Mouse (Mus musculus): ENCODE data around the gene Pcca. TPM values are rescaled to one million over a fixed set of nuclear protein-coding genes. Genes with fewer than 3 reads are reported as not detected.

Gene Pcca
- total and polyA plus RNA-seq, 2 experiments: 26.3 to 54.1 TPM

DNA sequence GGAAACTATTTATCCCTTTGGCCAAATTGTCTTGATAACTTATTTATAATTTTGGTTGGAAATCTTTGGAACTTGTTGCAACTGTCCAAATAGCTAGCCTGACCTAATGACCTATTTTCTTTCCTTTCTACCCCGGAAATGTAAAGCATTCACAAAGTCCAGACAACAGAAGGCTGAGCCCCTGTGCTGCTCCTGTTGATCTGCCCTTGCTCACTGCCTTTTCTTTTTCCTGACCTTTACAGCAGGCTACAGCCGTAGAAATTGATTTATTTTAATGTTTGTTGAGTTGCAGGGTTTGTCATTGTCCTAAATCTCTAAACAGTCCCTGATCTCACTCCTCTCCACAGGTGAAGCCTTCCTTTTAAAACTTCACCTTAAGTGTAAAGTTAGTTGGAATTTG lies 231.8 kb downstream of the Pcca start:
- 5% methylated on average over 2 of the region's 2 CpGs for WGBS
- Histone ChIP-seq H3K9ac (ENCODE audit: low read depth, low read length) (no peak overlapping the region), H3K27ac (replicated peaks; ENCODE audit: insufficient read depth, low read depth, low read length) (no peak overlapping the region), H3K36me3 (ENCODE audit: control insufficient read depth, insufficient read depth, low read length) (no peaks in the 10 kb centered on the region; the same call in 1 of the 2 replicates), H3K79me2 (ENCODE audit: control insufficient read depth, insufficient read depth, low read length) (no peaks in the 10 kb centered on the region), H3K4me3 (ENCODE audit: insufficient read depth, low read depth, low read length) (no peak overlapping the region), H3K4me1 (ENCODE audit: control insufficient read depth, insufficient read depth, low read length) (peaks cover 2% of the 10 kb centered on the region; the same call in 1 of the 2 replicates), H3K27me3 (ENCODE audit: control insufficient read depth, insufficient read depth, low read length) (no peaks in the 10 kb centered on the region)
- TF ChIP-seq CTCF (IDR thresholded peaks at IDR 0.05; ENCODE audit: low read depth, low read length): no peak
- TF ChIP-seq POLR2A (IDR thresholded peaks at IDR 0.05; ENCODE audit: extremely low read depth, insufficient read depth, low read length): no peak
- DNase-seq (ENCODE audit: extremely low read depth, low read depth, low spot score): peak; percentile 47

DNA sequence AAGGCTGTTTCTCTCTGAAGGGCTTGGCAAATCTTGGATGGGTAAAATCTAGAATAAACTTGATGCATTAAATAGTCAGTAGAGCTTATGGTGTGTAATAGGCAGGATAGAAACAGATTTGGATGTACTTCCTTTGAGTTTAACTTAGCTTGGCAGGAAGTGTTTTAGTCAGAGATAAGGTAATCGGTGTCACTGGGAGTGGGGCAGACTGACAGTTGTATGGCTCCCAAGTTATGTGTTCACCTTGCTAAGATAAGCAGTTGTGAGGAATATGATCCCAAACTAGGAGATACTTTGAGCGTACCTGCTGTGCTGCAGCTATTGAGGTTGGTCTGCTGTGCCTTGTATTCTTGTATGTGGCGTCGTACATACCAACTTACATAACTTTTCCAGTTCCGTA lies 232.3 kb downstream of the Pcca start:
- no peak overlapping the region for H3K4me3 ChIP-seq (ENCODE audit: insufficient read depth, low read depth, low read length)
- no peak for TF ChIP-seq POLR2A (IDR thresholded peaks at IDR 0.05; ENCODE audit: extremely low read depth, insufficient read depth, low read length)
- TF ChIP-seq CTCF (IDR thresholded peaks at IDR 0.05; ENCODE audit: low read depth, low read length): no peak
- H3K4me1 ChIP-seq (ENCODE audit: control insufficient read depth, insufficient read depth, low read length): peaks cover 2% of the 10 kb centered on the region; the same call in 1 of the 2 replicates
- DNase-seq (ENCODE audit: extremely low read depth, low read depth, low spot score): no peak
- no peaks in the 10 kb centered on the region for H3K27me3 ChIP-seq (ENCODE audit: control insufficient read depth, insufficient read depth, low read length)
- H3K36me3 ChIP-seq (ENCODE audit: control insufficient read depth, insufficient read depth, low read length): no peaks in the 10 kb centered on the region; the same call in 1 of the 2 replicates
- WGBS: 89% methylated on average over 5 of the region's 5 CpGs
- H3K79me2 ChIP-seq (ENCODE audit: control insufficient read depth, insufficient read depth, low read length): no peaks in the 10 kb centered on the region
- no peak overlapping the region for H3K27ac ChIP-seq (replicated peaks; ENCODE audit: insufficient read depth, low read depth, low read length)
- H3K9ac ChIP-seq (ENCODE audit: low read depth, low read length): no peak overlapping the region

DNA sequence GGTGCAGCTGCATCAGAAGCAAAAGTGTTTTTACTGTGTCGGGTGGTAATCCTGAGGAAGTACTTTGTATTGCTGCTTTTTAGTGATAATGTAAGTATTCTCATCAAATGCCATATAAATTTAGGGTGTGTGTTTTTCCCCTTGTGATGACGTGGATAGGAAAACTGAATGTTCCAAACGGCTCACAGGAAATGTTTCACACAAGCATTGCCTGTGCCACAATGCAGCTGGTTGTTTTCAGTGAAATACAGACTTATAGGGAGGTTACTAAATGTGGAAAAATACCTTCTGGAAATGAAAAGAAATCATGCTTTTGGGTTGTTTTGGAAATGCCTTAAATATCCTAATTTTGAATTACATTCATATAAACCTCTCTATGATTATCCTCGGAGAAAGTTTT lies 250.6 kb downstream of the Pcca start:
- Histone ChIP-seq H3K4me3 (ENCODE audit: insufficient read depth, low read depth, low read length) (no peak overlapping the region), H3K27ac (replicated peaks; ENCODE audit: insufficient read depth, low read depth, low read length) (no peak overlapping the region), H3K4me1 (ENCODE audit: control insufficient read depth, insufficient read depth, low read length) (no peaks in the 10 kb centered on the region), H3K27me3 (ENCODE audit: control insufficient read depth, insufficient read depth, low read length) (no peaks in the 10 kb centered on the region), H3K36me3 (ENCODE audit: control insufficient read depth, insufficient read depth, low read length) (no peaks in the 10 kb centered on the region), H3K9ac (ENCODE audit: low read depth, low read length) (no peak overlapping the region), H3K79me2 (ENCODE audit: control insufficient read depth, insufficient read depth, low read length) (no peaks in the 10 kb centered on the region)
- TF ChIP-seq CTCF (IDR thresholded peaks at IDR 0.05; ENCODE audit: low read depth, low read length) (no peak), POLR2A (IDR thresholded peaks at IDR 0.05; ENCODE audit: extremely low read depth, insufficient read depth, low read length) (no peak)
- no peak for DNase-seq (ENCODE audit: extremely low read depth, low read depth, low spot score)
- 82% methylated on average over 4 of the region's 4 CpGs for WGBS

DNA sequence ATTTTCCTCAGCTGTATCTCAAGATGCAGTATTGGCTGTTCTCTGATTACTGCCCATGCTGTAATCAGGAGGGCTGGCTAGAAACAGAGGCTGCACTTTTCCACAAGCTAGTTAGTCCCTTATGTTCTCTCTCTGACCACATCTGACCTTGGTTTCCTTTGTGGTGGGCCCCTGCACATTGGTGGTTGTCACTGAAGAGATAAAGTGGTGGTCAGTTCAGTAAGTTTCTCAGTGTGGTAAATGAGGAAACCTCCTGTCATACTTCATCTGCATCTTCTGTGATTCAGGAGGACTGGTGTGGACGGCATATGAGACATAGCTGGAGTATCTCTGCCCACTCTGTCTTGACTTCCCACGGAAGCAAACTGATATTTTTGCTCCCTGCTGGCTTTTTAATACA lies 254.1 kb downstream of the Pcca start:
- no peaks in the 10 kb centered on the region for H3K4me1 ChIP-seq (ENCODE audit: control insufficient read depth, insufficient read depth, low read length)
- 82% methylated on average over 2 of the region's 2 CpGs for WGBS
- no peak overlapping the region for H3K27ac ChIP-seq (replicated peaks; ENCODE audit: insufficient read depth, low read depth, low read length)
- no peaks in the 10 kb centered on the region for H3K27me3 ChIP-seq (ENCODE audit: control insufficient read depth, insufficient read depth, low read length)
- H3K9ac ChIP-seq (ENCODE audit: low read depth, low read length): no peak overlapping the region
- H3K4me3 ChIP-seq (ENCODE audit: insufficient read depth, low read depth, low read length): no peak overlapping the region
- TF ChIP-seq CTCF (IDR thresholded peaks at IDR 0.05; ENCODE audit: low read depth, low read length) (no peak), POLR2A (IDR thresholded peaks at IDR 0.05; ENCODE audit: extremely low read depth, insufficient read depth, low read length) (no peak)
- no peaks in the 10 kb centered on the region; the same call in 1 of the 2 replicates for H3K36me3 ChIP-seq (ENCODE audit: control insufficient read depth, insufficient read depth, low read length)
- no peaks in the 10 kb centered on the region for H3K79me2 ChIP-seq (ENCODE audit: control insufficient read depth, insufficient read depth, low read length)
- no peak for DNase-seq (ENCODE audit: extremely low read depth, low read depth, low spot score)

DNA sequence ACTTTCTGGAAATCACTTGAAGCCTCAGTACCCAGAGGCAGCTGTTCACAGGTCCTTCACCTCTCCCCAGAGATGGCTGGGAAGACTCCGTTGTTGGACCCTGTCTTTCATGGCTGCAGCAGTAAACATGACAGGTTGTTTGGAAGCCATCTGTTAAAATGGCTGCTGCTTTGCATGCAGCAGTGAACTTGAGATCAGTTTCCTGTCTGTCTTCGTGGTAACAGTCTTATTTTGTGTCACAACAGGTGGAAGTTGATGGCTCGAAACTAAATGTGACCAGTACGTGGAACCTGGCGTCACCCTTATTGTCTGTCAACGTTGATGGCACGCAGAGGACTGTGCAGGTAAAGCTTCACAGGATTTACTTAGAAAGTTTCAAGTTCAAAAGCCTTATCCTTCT lies 256.0 kb downstream of the Pcca start:
- Histone ChIP-seq H3K27ac (replicated peaks; ENCODE audit: insufficient read depth, low read depth, low read length) (no peak overlapping the region), H3K27me3 (ENCODE audit: control insufficient read depth, insufficient read depth, low read length) (no peaks in the 10 kb centered on the region), H3K79me2 (ENCODE audit: control insufficient read depth, insufficient read depth, low read length) (no peaks in the 10 kb centered on the region; the same call in 1 of the 2 replicates), H3K9ac (ENCODE audit: low read depth, low read length) (no peak overlapping the region), H3K4me1 (ENCODE audit: control insufficient read depth, insufficient read depth, low read length) (no peaks in the 10 kb centered on the region), H3K4me3 (ENCODE audit: insufficient read depth, low read depth, low read length) (no peak overlapping the region), H3K36me3 (ENCODE audit: control insufficient read depth, insufficient read depth, low read length) (no peaks in the 10 kb centered on the region; the same call in 1 of the 2 replicates)
- TF ChIP-seq CTCF (IDR thresholded peaks at IDR 0.05; ENCODE audit: low read depth, low read length): no peak
- no peak for TF ChIP-seq POLR2A (IDR thresholded peaks at IDR 0.05; ENCODE audit: extremely low read depth, insufficient read depth, low read length)
- 92% methylated on average over 7 of the region's 7 CpGs for WGBS
- DNase-seq (ENCODE audit: extremely low read depth, low read depth, low spot score): no peak

DNA sequence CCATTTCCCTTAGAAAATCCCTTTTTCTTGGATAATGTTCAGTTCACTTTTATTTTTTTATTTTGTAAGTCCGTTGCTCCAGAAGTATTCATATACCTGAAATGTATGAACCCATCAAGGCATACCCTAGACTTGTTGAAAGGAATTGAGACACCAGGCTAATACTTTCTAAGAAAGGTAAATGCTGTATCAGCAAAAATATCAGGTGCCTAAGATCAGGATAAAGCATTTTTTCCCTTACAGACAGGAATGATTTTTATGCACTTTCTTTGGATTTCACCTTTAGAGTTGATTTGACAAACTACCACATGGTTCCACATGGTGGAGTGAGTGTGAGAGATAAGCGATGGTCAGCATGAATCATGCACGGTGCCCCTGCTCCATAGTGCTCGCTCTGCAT lies 259.2 kb downstream of the Pcca start:
- Histone ChIP-seq H3K4me1 (ENCODE audit: control insufficient read depth, insufficient read depth, low read length) (no peaks in the 10 kb centered on the region), H3K27me3 (ENCODE audit: control insufficient read depth, insufficient read depth, low read length) (no peaks in the 10 kb centered on the region), H3K36me3 (ENCODE audit: control insufficient read depth, insufficient read depth, low read length) (no peaks in the 10 kb centered on the region; the same call in 1 of the 2 replicates), H3K27ac (replicated peaks; ENCODE audit: insufficient read depth, low read depth, low read length) (no peak overlapping the region), H3K79me2 (ENCODE audit: control insufficient read depth, insufficient read depth, low read length) (no peaks in the 10 kb centered on the region; the same call in 1 of the 2 replicates), H3K4me3 (ENCODE audit: insufficient read depth, low read depth, low read length) (no peak overlapping the region), H3K9ac (ENCODE audit: low read depth, low read length) (no peak overlapping the region)
- DNase-seq (ENCODE audit: extremely low read depth, low read depth, low spot score): no peak
- 94% methylated on average over 4 of the region's 4 CpGs for WGBS
- no peak for TF ChIP-seq POLR2A (IDR thresholded peaks at IDR 0.05; ENCODE audit: extremely low read depth, insufficient read depth, low read length)
- no peak for TF ChIP-seq CTCF (IDR thresholded peaks at IDR 0.05; ENCODE audit: low read depth, low read length)
